Comparison of ENCODE assay signal across 8 mouse cellular contexts in the genomic region with DNA sequence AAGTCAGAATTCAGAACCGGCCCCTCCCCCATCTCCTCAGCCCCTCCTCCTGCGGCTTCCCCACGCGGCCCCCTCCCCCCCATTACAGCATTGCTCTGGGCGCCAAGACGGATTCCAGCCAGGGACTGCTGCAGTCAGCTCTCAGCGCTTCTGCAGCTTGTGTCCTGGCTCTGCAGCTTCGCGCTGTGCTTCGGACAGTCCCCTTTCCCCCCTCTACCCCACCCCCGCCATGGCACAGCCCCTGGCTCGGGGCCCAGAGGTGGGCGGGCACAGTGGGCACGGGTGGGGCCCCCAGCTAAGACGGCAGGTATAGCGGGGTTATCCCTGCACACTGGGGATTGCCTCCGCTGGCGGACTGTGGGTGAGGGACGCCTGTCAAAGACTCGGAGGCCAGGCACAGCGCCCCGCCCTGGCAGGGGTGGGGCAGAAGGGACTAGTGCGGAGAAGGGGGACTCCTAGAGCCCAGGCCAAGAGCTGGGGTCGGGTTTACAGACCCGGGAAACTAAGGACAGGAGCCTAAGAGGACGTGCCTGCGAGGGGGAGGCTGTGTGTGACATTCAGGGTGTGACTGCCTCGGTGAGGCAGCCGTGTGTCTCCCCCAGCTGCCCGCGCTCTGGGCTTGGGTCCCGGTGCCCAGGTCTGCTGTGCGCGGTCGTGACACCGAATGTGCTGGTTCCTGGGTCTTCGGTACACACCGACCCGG. TPM values are rescaled to one million over a fixed set of nuclear protein-coding genes. Genes with fewer than 3 reads are reported as not detected.
DNase-seq lines count a peak whose midpoint lies in the region; ATAC-seq and TF ChIP-seq lines count a peak whose summit lies in the region.

No protein-coding gene starts in this region.

- H3K9ac ChIP-seq in intestine, postnatal 0 days (ENCODE audit: low read depth, low read length), result 0 out of 2 replicates have a peak overlapping the region, but pooled peaks have one; percentile 17
- H3K9ac ChIP-seq in liver, embryonic 12.5 days, result 0 out of 2 replicates have a peak overlapping the region, but pooled peaks have one; percentile 35

- no peak overlapping the region for H3K27ac ChIP-seq in intestine, postnatal 0 days (ENCODE audit: low read depth, low read length)
- no peak overlapping the region for H3K27ac ChIP-seq in liver, embryonic 12.5 days

- under 1% methylated on average over 39 of the region's 39 CpGs for WGBS in intestine, postnatal 0 days
- 3% methylated on average over 39 of the region's 39 CpGs for WGBS in liver, embryonic 12.5 days (ENCODE audit: insufficient replicate concordance)

- TF ChIP-seq CTCF in intestine, postnatal 0 days (IDR thresholded peaks at IDR 0.05; ENCODE audit: low read depth), result no peak; the same call in 1 of the 2 replicates

- peak overlapping the region; percentile 70 for H3K4me3 ChIP-seq in intestine, postnatal 0 days (ENCODE audit: low read depth, low read length)
- H3K4me3 ChIP-seq in liver, embryonic 12.5 days, result peak overlapping the region; percentile 59

- no peaks in the 10 kb centered on the region for H3K36me3 ChIP-seq in intestine, postnatal 0 days (ENCODE audit: control insufficient read depth, insufficient read depth)
- no peaks in the 10 kb centered on the region for H3K36me3 ChIP-seq in liver, embryonic 12.5 days

- DNase-seq in urinary bladder, postnatal 14 days (ENCODE audit: low spot score), result peak; percentile 6
- DNase-seq in urinary bladder, postnatal 36 days (ENCODE audit: low spot score in 2 of 2), result no peak
- peak; percentile 90 for DNase-seq in cerebellum, adult 9-11 months
- DNase-seq in frontal cortex, postnatal 10 days (ENCODE audit: low spot score in 2 of 2), result peak; percentile 64
- peak; percentile 29 for DNase-seq in naive thymus-derived CD4-positive, alpha-beta T cell, adult 2 months (ENCODE audit: low read depth)
- DNase-seq in testis, postnatal 14 days (ENCODE audit: low spot score), result peak; percentile 38

- peak; percentile 31 for ATAC-seq in intestine, postnatal 0 days
- ATAC-seq in liver, embryonic 12.5 days, result peak; percentile 40

- peak overlapping the region; percentile 100 for H3K4me2 ChIP-seq in intestine, postnatal 0 days (replicated peaks; ENCODE audit: low read depth)
- peak overlapping the region; percentile 77 for H3K4me2 ChIP-seq in liver, embryonic 12.5 days

- H3K27me3 ChIP-seq in intestine, postnatal 0 days (replicated peaks; ENCODE audit: control insufficient read depth, insufficient read depth, low read length), result peaks cover 38% of the 10 kb centered on the region; the same call in 1 of the 2 replicates
- peaks cover 89% of the 10 kb centered on the region for H3K27me3 ChIP-seq in liver, embryonic 12.5 days (replicated peaks)

- H3K4me1 ChIP-seq in intestine, postnatal 0 days (replicated peaks; ENCODE audit: control insufficient read depth, insufficient read depth, low read length), result peaks cover 4% of the 10 kb centered on the region; the same call in 1 of the 2 replicates
- peaks cover 15% of the 10 kb centered on the region for H3K4me1 ChIP-seq in liver, embryonic 12.5 days

- no peaks in the 10 kb centered on the region for H3K9me3 ChIP-seq in intestine, postnatal 0 days (ENCODE audit: control insufficient read depth)
- no peaks in the 10 kb centered on the region for H3K9me3 ChIP-seq in liver, embryonic 12.5 days (replicated peaks)

RNA-seq across cellular contexts. Expression of a gene that starts 0.6 kb away (rescaled TPM):
- 0.46 and 0.59 TPM in 2 replicates for polyA plus RNA-seq in intestine, postnatal 0 days (2015; fragmentation: Nextera tagmentation; extraction: Ambion mirVana)
- polyA plus RNA-seq in liver, embryonic 12.5 days (2016; fragmentation: Nextera tagmentation; extraction: Ambion mirVana), result 0.33 and 0.55 TPM in 2 replicates

RNA-seq across cellular contexts. Expression of a gene that starts 44.9 kb away (rescaled TPM):
- polyA plus RNA-seq in intestine, postnatal 0 days (2015; fragmentation: Nextera tagmentation; extraction: Ambion mirVana), result 19.5 and 20.9 TPM in 2 replicates
- polyA plus RNA-seq in liver, embryonic 12.5 days (2016; fragmentation: Nextera tagmentation; extraction: Ambion mirVana), result 7.3 and 8.5 TPM in 2 replicates

Comparison
In these comparisons a context has a peak if more than half of its experiments do, and no peak if none do; other contexts are left out.
1. DNase-seq: peak in urinary bladder, postnatal 14 days (single experiment), cerebellum, adult 9-11 months (single experiment), frontal cortex, postnatal 10 days (2 of 2), naive thymus-derived CD4-positive, alpha-beta T cell, adult 2 months (single experiment) and testis, postnatal 14 days (single experiment); none in urinary bladder, postnatal 36 days (0 of 2).